Mouse (Mus musculus): ENCODE measurements around the gene Cnr1. TPM values are rescaled to one million over a fixed set of nuclear protein-coding genes. Genes with fewer than 3 reads are reported as not detected.

Cnr1 gene
- total RNA-seq, 1 experiment from 2014 or later, result not detected

- ATAC-seq (replicated peaks; ENCODE audit: insufficient number of reproducible peaks, low FRiP score, low TSS enrichment, poor library complexity, severe bottlenecking), result no peak
These were observed 3.3 kb downstream of the Cnr1 start for GRCm38 (mm10) chr4:33927644-33928043.

- no peak for ATAC-seq (replicated peaks; ENCODE audit: insufficient number of reproducible peaks, low FRiP score, low TSS enrichment, poor library complexity, severe bottlenecking)
These were observed 4.1 kb downstream of the Cnr1 start for GRCm38 (mm10) chr4:33928450-33928849.

GRCm38 (mm10) chr4:33931347-33931746, 7.0 kb downstream of the Cnr1 start:
- no peak for ATAC-seq (replicated peaks; ENCODE audit: insufficient number of reproducible peaks, low FRiP score, low TSS enrichment, poor library complexity, severe bottlenecking)

GRCm38 (mm10) chr4:33941557-33941956, 17.2 kb downstream of the Cnr1 start:
- ATAC-seq (replicated peaks; ENCODE audit: insufficient number of reproducible peaks, low FRiP score, low TSS enrichment, poor library complexity, severe bottlenecking), result no peak

GRCm38 (mm10) chr4:33943936-33944335, 19.5 kb downstream of the Cnr1 start:
- ATAC-seq (replicated peaks; ENCODE audit: insufficient number of reproducible peaks, low FRiP score, low TSS enrichment, poor library complexity, severe bottlenecking), result no peak

GRCm38 (mm10) chr4:33945742-33946141, 21.3 kb downstream of the Cnr1 start:
- ATAC-seq (replicated peaks; ENCODE audit: insufficient number of reproducible peaks, low FRiP score, low TSS enrichment, poor library complexity, severe bottlenecking), result no peak

- ATAC-seq (replicated peaks; ENCODE audit: insufficient number of reproducible peaks, low FRiP score, low TSS enrichment, poor library complexity, severe bottlenecking), result no peak
These were observed 23.2 kb downstream of the Cnr1 start for GRCm38 (mm10) chr4:33947584-33947983.

GRCm38 (mm10) chr4:33957398-33957797, 33.0 kb downstream of the Cnr1 start:
- no peak for ATAC-seq (replicated peaks; ENCODE audit: insufficient number of reproducible peaks, low FRiP score, low TSS enrichment, poor library complexity, severe bottlenecking)

GRCm38 (mm10) chr4:33958515-33958914, 34.1 kb downstream of the Cnr1 start:
- ATAC-seq (replicated peaks; ENCODE audit: insufficient number of reproducible peaks, low FRiP score, low TSS enrichment, poor library complexity, severe bottlenecking), result no peak

- ATAC-seq (replicated peaks; ENCODE audit: insufficient number of reproducible peaks, low FRiP score, low TSS enrichment, poor library complexity, severe bottlenecking), result no peak
These were observed 35.4 kb downstream of the Cnr1 start for GRCm38 (mm10) chr4:33959841-33960240.

GRCm38 (mm10) chr4:33970726-33971125, 46.3 kb downstream of the Cnr1 start:
- no peak for ATAC-seq (replicated peaks; ENCODE audit: insufficient number of reproducible peaks, low FRiP score, low TSS enrichment, poor library complexity, severe bottlenecking)

GRCm38 (mm10) chr4:33988466-33989089, 64.2 kb downstream of the Cnr1 start:
- no peak for ATAC-seq (replicated peaks; ENCODE audit: insufficient number of reproducible peaks, low FRiP score, low TSS enrichment, poor library complexity, severe bottlenecking)

GRCm38 (mm10) chr4:33992687-33993086, 68.3 kb downstream of the Cnr1 start:
- no peak for ATAC-seq (replicated peaks; ENCODE audit: insufficient number of reproducible peaks, low FRiP score, low TSS enrichment, poor library complexity, severe bottlenecking)

GRCm38 (mm10) chr4:33996382-33996781, 72.0 kb downstream of the Cnr1 start:
- ATAC-seq (replicated peaks; ENCODE audit: insufficient number of reproducible peaks, low FRiP score, low TSS enrichment, poor library complexity, severe bottlenecking), result no peak

Other genes starting within 250 kb of the Cnr1 start
- gene Spaca1, start 125.6 kb downstream of the Cnr1 start, total RNA-seq (2017), result 1.7 to 2.1 TPM in 2 of 3 replicates, not detected in the other

Measured in monocyte, adult 5-6 weeks (primary cell).